In the genomic region with DNA sequence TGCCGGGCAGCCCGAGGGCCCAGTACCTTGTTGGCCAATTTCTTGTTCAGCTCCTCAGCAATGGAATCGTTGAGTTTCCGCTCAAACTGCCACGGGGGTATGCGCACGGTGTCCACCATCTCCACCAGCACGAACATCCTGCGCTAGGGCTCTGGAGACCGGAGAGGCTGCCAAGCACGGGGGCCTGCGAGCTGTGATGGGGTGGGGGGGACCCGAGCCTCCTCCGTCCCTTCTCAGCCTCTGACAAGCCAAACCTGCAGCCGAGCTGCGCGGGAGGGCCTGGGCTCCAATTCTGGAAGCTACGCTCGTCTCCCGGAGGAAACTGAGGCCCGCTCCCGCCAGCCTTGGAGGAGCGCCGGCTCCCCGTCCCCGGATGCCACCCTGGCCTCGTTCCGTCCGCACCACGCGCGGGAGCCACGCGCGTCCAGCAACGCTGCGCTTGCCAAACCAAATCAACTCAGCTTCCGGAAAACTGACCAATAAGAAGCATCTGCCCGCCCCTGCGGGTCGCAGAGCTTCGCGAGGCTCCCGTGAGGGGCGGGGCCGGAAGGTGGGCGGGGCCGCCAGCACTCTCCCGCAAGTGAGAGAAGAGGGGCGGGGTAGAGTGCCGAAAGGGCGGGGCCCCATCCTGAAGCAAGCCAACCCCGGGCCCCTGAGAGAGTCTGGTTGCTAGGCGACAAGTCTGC, we compare ENCODE assay signal across 8 mouse cellular contexts. TPM values are rescaled to one million over a fixed set of nuclear protein-coding genes. Genes with fewer than 3 reads are reported as not detected.
DNase-seq lines count a peak whose midpoint lies in the region; ATAC-seq lines count a peak whose summit lies in the region.

Gene Polr3h (minus strand): TSS at position 481 of the 686 bp plus-strand sequence.

- peak; percentile 98 for DNase-seq in c-Kit-negative CD71-positive TER-119-positive erythroid progenitor cells, embryonic 14.5 days (ENCODE audit: low read depth, low spot score)
- peak; percentile 84 for DNase-seq in fibroblast of lung, adult 2 months (ENCODE audit: low read depth)
- DNase-seq in kidney, postnatal 14 days = peak; percentile 98
- DNase-seq in liver, embryonic 13.5 days = peak; percentile 96
- DNase-seq in neural tube, embryonic 10.5 days (ENCODE audit: extremely low spot score, low spot score) = peak; percentile 95

- no peaks in the 10 kb centered on the region for H3K36me3 ChIP-seq in heart, embryonic 14.5 days (ENCODE audit: control insufficient read depth, insufficient read depth, low read length)
- H3K36me3 ChIP-seq in liver, embryonic 13.5 days = peaks cover 26% of the 10 kb centered on the region
- no peaks in the 10 kb centered on the region for H3K36me3 ChIP-seq in stomach, embryonic 16.5 days (ENCODE audit: control insufficient read depth, insufficient read depth, low read length)

- ATAC-seq in CD4-positive, CD25-positive, alpha-beta regulatory T cell, adult 4 months = peak; percentile 90
- ATAC-seq in heart, embryonic 14.5 days (ENCODE audit: insufficient number of reproducible peaks, insufficient read depth, low FRiP score, low read depth) = peak; percentile 95
- ATAC-seq in liver, embryonic 13.5 days (ENCODE audit: low read depth) = peak; percentile 90
- ATAC-seq in stomach, embryonic 16.5 days (ENCODE audit: insufficient read depth, low FRiP score) = peak; percentile 96

- H3K4me2 ChIP-seq in heart, embryonic 14.5 days (ENCODE audit: low read length) = peak within 1 kb of the TSS; percentile 94
- H3K4me2 ChIP-seq in liver, embryonic 13.5 days = peak within 1 kb of the TSS; percentile 100
- H3K4me2 ChIP-seq in stomach, embryonic 16.5 days (ENCODE audit: low read depth, low read length) = peak within 1 kb of the TSS; percentile 95

- H3K9ac ChIP-seq in heart, embryonic 14.5 days (ENCODE audit: low read length) = peak within 1 kb of the TSS; percentile 81
- H3K9ac ChIP-seq in liver, embryonic 13.5 days = peak within 1 kb of the TSS; percentile 86
- peak within 1 kb of the TSS; percentile 84 for H3K9ac ChIP-seq in stomach, embryonic 16.5 days (ENCODE audit: low read length)

- WGBS in heart, embryonic 14.5 days = under 1% methylated on average over 54 of the region's 54 CpGs
- 1% methylated on average over 54 of the region's 54 CpGs for WGBS in liver, embryonic 13.5 days (ENCODE audit: insufficient replicate concordance)
- under 1% methylated on average over 54 of the region's 54 CpGs for WGBS in stomach, embryonic 16.5 days

- no peaks in the 10 kb centered on the region for H3K27me3 ChIP-seq in heart, embryonic 14.5 days (ENCODE audit: control insufficient read depth, insufficient read depth, low read length)
- H3K27me3 ChIP-seq in liver, embryonic 13.5 days = 0 out of 2 replicates have a peak, but pooled peaks cover 2% of the 10 kb centered on the region
- H3K27me3 ChIP-seq in stomach, embryonic 16.5 days (ENCODE audit: control insufficient read depth, insufficient read depth, low read length) = no peaks in the 10 kb centered on the region

- peaks cover 10 to 13% of the 10 kb centered on the region in 2 experiments; a peak in 3 of 4 replicates for H3K4me1 ChIP-seq in heart, embryonic 14.5 days (ENCODE audit: control insufficient read depth in 2 of 2, insufficient read depth in 2 of 2, low read length in 2 of 2)
- H3K4me1 ChIP-seq in liver, embryonic 13.5 days (replicated peaks) = peaks cover 53% of the 10 kb centered on the region
- H3K4me1 ChIP-seq in stomach, embryonic 16.5 days (ENCODE audit: control insufficient read depth, insufficient read depth, low read length) = peaks cover 13% of the 10 kb centered on the region

- no peaks in the 10 kb centered on the region for H3K9me3 ChIP-seq in heart, embryonic 14.5 days (ENCODE audit: control insufficient read depth, low read length)
- no peaks in the 10 kb centered on the region for H3K9me3 ChIP-seq in liver, embryonic 13.5 days (replicated peaks)
- no peaks in the 10 kb centered on the region for H3K9me3 ChIP-seq in stomach, embryonic 16.5 days (replicated peaks; ENCODE audit: control insufficient read depth, low read length)

- peak within 1 kb of the TSS in 1 of 2 experiments; percentile 20; a peak in 1 of 4 replicates for H3K27ac ChIP-seq in heart, embryonic 14.5 days (replicated peaks in 1 of 2; ENCODE audit: control insufficient read depth in 1 of 2, insufficient read depth in 1 of 2, low read depth in 2 of 2, low read length in 2 of 2)
- H3K27ac ChIP-seq in liver, embryonic 13.5 days = peak within 1 kb of the TSS; percentile 79
- peak within 1 kb of the TSS; percentile 30 for H3K27ac ChIP-seq in stomach, embryonic 16.5 days (ENCODE audit: low read length)

- H3K4me3 ChIP-seq in heart, embryonic 14.5 days (ENCODE audit: control insufficient read depth in 1 of 2, insufficient read depth in 1 of 2, low read depth in 1 of 2, low read length in 2 of 2) = peak within 1 kb of the TSS; percentile 63 to 73
- peak within 1 kb of the TSS; percentile 81 for H3K4me3 ChIP-seq in liver, embryonic 13.5 days (replicated peaks)
- H3K4me3 ChIP-seq in stomach, embryonic 16.5 days (replicated peaks; ENCODE audit: low read length) = peak within 1 kb of the TSS; percentile 77

RNA-seq across cellular contexts. Expression of gene Polr3h, which starts in this region (rescaled TPM):
- polyA plus RNA-seq in CD4-positive, CD25-positive, alpha-beta regulatory T cell, adult 4 months (2017; shearing (Covaris generic)) = 10 to 100 TPM; 22.0 to 26.3 TPM
- polyA plus RNA-seq in heart, embryonic 14.5 days (2014; fragmentation: Nextera tagmentation; extraction: Ambion mirVana) = 154 and 156 TPM in 2 replicates
- 77.5 and 82.6 TPM in 2 replicates for polyA plus RNA-seq in liver, embryonic 13.5 days (2015; fragmentation: Nextera tagmentation; extraction: Ambion mirVana)
- polyA plus RNA-seq in stomach, embryonic 16.5 days (2015; fragmentation: Nextera tagmentation; extraction: Ambion mirVana) = 58.6 and 70.1 TPM in 2 replicates
